Mouse (Mus musculus) large intestine, adult 2 months (tissue): ENCODE results near the gene Gas2l1. TPM values are rescaled to one million over a fixed set of nuclear protein-coding genes. Genes with fewer than 3 reads are reported as not detected.

Source experiments
- DNase-seq: peaks from one replicate; pipeline ENCODE4 v3.0.0-alpha.2; 2012; ENCODE audit warnings: low read depth, low spot score
- WGBS: fragments of 180-500 bp; shearing (Covaris S2); methylation state at CpG from one replicate; pipeline ENCODE4 v1.1.7; 2018; 5-methylcytosine and 5-hydroxymethylcytosine counted together
- polyA plus RNA-seq: library from polyadenylated mRNA; depleted of rRNA; stranded (reverse); fragments of >200 nt; gene quantifications from 2 replicates; pipeline ENCODE4 v1.2.3, GENCODE M21; 2012; rRNA removed

The Gas2l1 gene
- polyA plus RNA-seq, 1 experiment: 55.7 TPM

GRCm38 (mm10) chr11:5008867-5009266, 56.3 kb downstream of the Gas2l1 start:
- 74% methylated on average over 3 of the region's 3 CpGs for WGBS
- no peak for DNase-seq

DNA sequence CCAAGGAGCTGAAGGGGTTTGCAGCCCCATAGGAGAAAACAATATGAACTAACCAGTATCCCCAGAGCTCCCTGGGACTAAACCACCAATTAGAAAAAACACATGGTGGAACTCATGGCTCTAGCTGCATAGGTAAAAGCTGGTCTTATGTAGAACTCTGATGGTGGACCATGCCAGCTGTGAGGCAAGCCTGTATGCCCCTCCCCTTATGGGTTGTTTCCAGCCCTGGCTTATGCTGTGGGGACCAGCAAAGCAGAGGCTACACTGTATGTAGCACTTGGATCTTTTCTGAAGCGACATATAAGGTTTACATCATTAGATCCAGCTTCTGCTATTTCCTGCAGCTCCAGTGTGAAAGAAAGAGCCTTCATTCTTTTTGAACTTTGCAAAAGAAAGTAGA, 57.9 kb downstream of the Gas2l1 start:
- whole genome bisulfite sequencing: 33% methylated on average over 1 of the region's 1 CpGs
- DNase-seq: no peak

- no peak for DNase-seq
- WGBS: 32% methylated on average over 2 of the region's 2 CpGs
Measured at GRCm38 (mm10) chr11:5005528-5005927, 59.6 kb downstream of the Gas2l1 start.

Other genes starting within 250 kb of the Gas2l1 start
- gene Nf2, start 215.8 kb downstream of the Gas2l1 start, polyA plus RNA-seq: 35.6 and 53.5 TPM in 2 replicates
- gene Nipsnap1, start 191.4 kb downstream of the Gas2l1 start, polyA plus RNA-seq: 26.4 and 70.0 TPM in 2 replicates
- gene Thoc5, start 170.0 kb downstream of the Gas2l1 start, polyA plus RNA-seq: 22.3 and 24.6 TPM in 2 replicates
- gene Nefh, start 117.3 kb downstream of the Gas2l1 start, polyA plus RNA-seq: 0.12 and 0.24 TPM in 2 replicates
- 76.6 and 116 TPM in 2 replicates for gene Ap1b1, start 78.5 kb downstream of the Gas2l1 start, polyA plus RNA-seq
- gene Rasl10a, start 7.2 kb downstream of the Gas2l1 start, polyA plus RNA-seq: 0.91 and 1.1 TPM in 2 replicates
- 19.7 and 20.3 TPM in 2 replicates for gene Rhbdd3, start 33.6 kb upstream of the Gas2l1 start, polyA plus RNA-seq
- 149 and 350 TPM in 2 replicates for gene Ewsr1, start 33.9 kb upstream of the Gas2l1 start, polyA plus RNA-seq
- gene Emid1, start 86.9 kb upstream of the Gas2l1 start, polyA plus RNA-seq: 14.9 and 18.0 TPM in 2 replicates
- 9.3 and 9.4 TPM in 2 replicates for gene Kremen1, start 196.2 kb upstream of the Gas2l1 start, polyA plus RNA-seq